Mouse (Mus musculus): ENCODE results near the gene 1700003E16Rik. TPM values are rescaled to one million over a fixed set of nuclear protein-coding genes. Genes with fewer than 3 reads are reported as not detected.
A peak's percentile ranks its signal among the peaks of the same experiment; 100 is the strongest.

The 1700003E16Rik gene
- polyA plus RNA-seq, 1 experiment from 2014 or later: 0.47 TPM

DNA sequence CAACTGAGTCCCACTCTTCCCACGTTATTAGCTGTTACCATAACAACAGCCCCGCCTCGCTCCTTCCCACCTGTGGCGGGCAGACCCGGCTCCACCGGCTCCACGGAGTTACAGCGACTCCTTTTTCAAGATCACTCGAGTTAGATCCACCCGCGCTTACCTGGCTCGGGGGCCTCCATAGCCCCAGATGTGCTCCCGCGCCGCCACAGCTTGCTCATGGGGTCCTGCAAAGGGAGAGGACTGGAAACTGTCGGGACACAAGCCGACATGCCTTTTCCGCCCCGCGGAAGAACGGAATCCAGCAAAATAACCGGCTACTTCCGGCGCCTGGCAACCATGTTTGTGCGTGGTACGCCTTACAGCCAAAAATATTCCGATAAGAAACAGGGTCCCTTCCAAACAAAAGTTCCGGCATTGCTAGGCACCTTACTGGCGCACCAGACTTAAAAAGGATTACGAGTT, 31.3 kb upstream of the 1700003E16Rik start:
- peak overlapping the region; percentile 16; the same call in 1 of the 2 replicates for H3K27ac ChIP-seq (ENCODE audit: low read depth)
- peak overlapping the region; percentile 84 for H3K4me2 ChIP-seq (ENCODE audit: low read length)
- H3K4me1 ChIP-seq (replicated peaks; ENCODE audit: control insufficient read depth, insufficient read depth, low read length): peaks cover 26% of the 10 kb centered on the region; the same call in 1 of the 2 replicates
- DNase-seq (ENCODE audit: low spot score) (peak; percentile 96), ATAC-seq (replicated peaks; ENCODE audit: low FRiP score, low TSS enrichment, low read depth) (0 out of 2 replicates have a peak, but pooled peaks have one; percentile 12)
- peak overlapping the region; percentile 67 for H3K4me3 ChIP-seq (ENCODE audit: low read depth, low read length)
- H3K27me3 ChIP-seq (replicated peaks; ENCODE audit: control insufficient read depth, insufficient read depth, low read length): no peaks in the 10 kb centered on the region
- peak overlapping the region; percentile 50 for H3K9ac ChIP-seq (ENCODE audit: low read length)
- H3K9me3 ChIP-seq (ENCODE audit: control insufficient read depth, low read length): no peaks in the 10 kb centered on the region
- WGBS: under 1% methylated on average over 30 of the region's 30 CpGs
- H3K36me3 ChIP-seq (ENCODE audit: control insufficient read depth, insufficient read depth, low read length): no peaks in the 10 kb centered on the region

DNA sequence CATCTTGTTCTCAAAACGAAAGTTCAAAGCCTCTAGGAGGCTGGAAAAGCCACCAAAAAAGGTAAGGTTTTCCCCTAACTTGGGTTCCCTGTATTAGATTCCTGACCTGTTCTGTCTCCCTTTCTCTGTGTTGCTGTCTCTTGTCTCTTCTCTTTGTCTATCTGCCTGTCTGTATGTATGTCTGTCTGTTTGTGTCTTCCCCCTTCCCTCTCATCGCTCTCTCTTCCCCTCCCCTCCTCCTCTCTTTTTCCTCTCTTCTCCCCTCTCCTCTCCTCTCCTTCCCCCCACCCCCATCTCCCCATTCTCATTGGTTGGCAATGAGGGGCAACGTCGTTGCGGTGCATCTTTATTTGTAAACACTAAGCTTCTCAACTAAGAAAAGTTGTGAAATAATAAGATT, 30.9 kb upstream of the 1700003E16Rik start, which contains the start of gene Ino80b:
Gene Ino80b (minus strand): TSS at position 101 of the 400 bp plus-strand sequence.
- Histone ChIP-seq H3K27me3 (replicated peaks; ENCODE audit: control insufficient read depth, insufficient read depth, low read length) (no peaks in the 10 kb centered on the region), H3K9ac (ENCODE audit: low read length) (peak within 1 kb of the TSS; percentile 50), H3K27ac (ENCODE audit: low read depth) (peak within 1 kb of the TSS; percentile 16; the same call in 1 of the 2 replicates), H3K4me3 (ENCODE audit: low read depth, low read length) (peak within 1 kb of the TSS; percentile 67), H3K9me3 (ENCODE audit: control insufficient read depth, low read length) (no peaks in the 10 kb centered on the region), H3K4me2 (ENCODE audit: low read length) (peak within 1 kb of the TSS; percentile 84), H3K4me1 (replicated peaks; ENCODE audit: control insufficient read depth, insufficient read depth, low read length) (peaks cover 22% of the 10 kb centered on the region; the same call in 1 of the 2 replicates), H3K36me3 (ENCODE audit: control insufficient read depth, insufficient read depth, low read length) (no peaks in the 10 kb centered on the region)
- DNase-seq (ENCODE audit: low spot score) (no peak), ATAC-seq (replicated peaks; ENCODE audit: low FRiP score, low TSS enrichment, low read depth) (no peak)
- 17% methylated on average over 5 of the region's 5 CpGs for WGBS

DNA sequence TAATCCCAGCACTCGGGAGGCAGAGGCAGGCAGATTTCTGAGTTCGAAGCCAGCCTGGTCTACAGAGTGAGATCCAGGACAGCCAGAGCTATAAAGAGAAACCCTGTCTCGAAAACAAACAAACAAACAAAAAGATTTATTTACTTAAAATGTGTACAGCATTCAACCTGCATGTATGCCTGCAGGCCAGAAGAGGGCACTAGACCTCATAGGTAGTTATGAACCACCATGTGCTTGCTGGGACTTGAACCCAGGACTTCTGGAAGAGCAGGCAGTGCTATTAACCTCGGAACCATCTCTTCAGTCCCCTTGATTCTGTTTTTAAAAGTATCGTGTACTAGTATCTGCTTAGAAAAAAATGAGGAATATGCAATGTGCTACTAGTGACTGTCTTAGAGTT, 28.8 kb upstream of the 1700003E16Rik start:
- Histone ChIP-seq H3K4me3 (ENCODE audit: low read depth, low read length) (no peak overlapping the region), H3K9me3 (ENCODE audit: control insufficient read depth, low read length) (no peaks in the 10 kb centered on the region), H3K27ac (ENCODE audit: low read depth) (no peak overlapping the region), H3K27me3 (replicated peaks; ENCODE audit: control insufficient read depth, insufficient read depth, low read length) (no peaks in the 10 kb centered on the region), H3K4me1 (replicated peaks; ENCODE audit: control insufficient read depth, insufficient read depth, low read length) (peaks cover 15% of the 10 kb centered on the region; the same call in 1 of the 2 replicates), H3K9ac (ENCODE audit: low read length) (no peak overlapping the region), H3K4me2 (ENCODE audit: low read length) (no peak overlapping the region), H3K36me3 (ENCODE audit: control insufficient read depth, insufficient read depth, low read length) (no peaks in the 10 kb centered on the region)
- 92% methylated on average over 5 of the region's 5 CpGs for WGBS
- no peak for DNase-seq (ENCODE audit: low spot score)
- no peak for ATAC-seq (replicated peaks; ENCODE audit: low FRiP score, low TSS enrichment, low read depth)

DNA sequence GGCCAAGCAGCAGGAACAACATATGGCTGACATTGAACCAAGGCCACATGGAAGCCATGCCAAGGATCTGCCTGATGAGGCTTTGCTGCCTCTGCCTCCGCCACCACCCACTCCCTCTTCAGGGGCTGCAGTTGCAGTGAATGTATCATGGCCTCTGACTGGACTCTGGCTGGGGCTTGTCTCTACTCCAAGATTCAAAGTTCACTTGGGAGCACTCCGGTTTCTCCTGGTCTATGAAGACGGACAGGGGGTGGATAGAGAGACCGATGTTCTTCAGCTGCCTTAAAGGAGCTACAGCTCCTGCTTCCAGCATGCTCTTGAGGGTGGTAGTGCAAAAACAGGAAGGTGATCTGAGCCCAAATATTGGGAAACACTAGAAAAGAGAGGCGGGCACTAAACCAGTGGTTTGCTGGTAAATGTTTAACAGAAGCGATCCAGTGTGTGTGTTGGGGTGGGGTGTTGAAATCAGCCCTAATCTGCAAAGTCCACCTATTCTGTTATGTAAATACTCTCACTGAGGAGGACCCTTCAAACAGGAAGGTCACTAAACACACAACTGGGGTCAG, 24.7 kb upstream of the 1700003E16Rik start:
- ATAC-seq (replicated peaks; ENCODE audit: low FRiP score, low TSS enrichment, low read depth): peak; percentile 40; the same call in 1 of the 2 replicates
- WGBS: 50% methylated on average over 6 of the region's 6 CpGs

DNA sequence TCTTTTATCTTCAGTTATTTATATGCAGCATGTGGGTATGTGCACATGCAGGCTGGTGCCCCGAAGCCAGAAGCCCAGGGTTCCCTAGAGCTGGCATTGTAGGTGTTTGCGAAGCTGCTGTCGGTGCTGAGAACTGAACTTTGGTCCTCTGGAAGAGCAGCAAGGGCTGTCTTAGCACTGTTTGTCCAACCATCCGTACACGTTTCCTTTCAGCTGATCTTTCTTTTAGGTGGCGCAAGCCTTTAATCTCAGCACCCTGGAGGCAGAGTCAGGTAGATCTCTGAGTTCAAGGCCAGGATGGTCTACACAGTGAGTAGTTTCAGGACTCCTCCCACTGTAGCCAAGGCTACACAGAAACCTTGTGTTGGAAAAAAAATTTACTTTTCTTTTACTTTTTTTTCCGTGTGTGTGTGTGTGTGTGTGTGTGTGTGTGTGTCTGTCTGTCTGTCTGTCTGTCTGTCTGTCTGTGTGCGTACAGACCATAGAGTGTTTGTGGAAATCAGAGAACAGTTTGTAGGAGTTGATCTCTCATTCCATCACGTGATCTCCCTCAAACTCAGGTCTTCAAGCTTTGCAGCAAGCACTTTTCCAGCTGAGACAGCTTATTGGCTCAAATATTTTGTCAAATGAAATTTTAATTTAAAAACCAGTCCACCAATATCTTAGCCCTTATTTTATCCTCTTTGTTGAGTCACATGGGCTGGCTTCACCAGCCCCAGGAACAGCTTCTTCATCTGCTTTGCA, 23.9 kb upstream of the 1700003E16Rik start:
- DNase-seq (ENCODE audit: low spot score) (no peak), ATAC-seq (replicated peaks; ENCODE audit: low FRiP score, low TSS enrichment, low read depth) (no peak)
- Histone ChIP-seq H3K36me3 (ENCODE audit: control insufficient read depth, insufficient read depth, low read length) (no peaks in the 10 kb centered on the region), H3K4me2 (ENCODE audit: low read length) (no peak overlapping the region), H3K27ac (ENCODE audit: low read depth) (no peak overlapping the region), H3K27me3 (replicated peaks; ENCODE audit: control insufficient read depth, insufficient read depth, low read length) (no peaks in the 10 kb centered on the region), H3K9ac (ENCODE audit: low read length) (no peak overlapping the region), H3K4me1 (replicated peaks; ENCODE audit: control insufficient read depth, insufficient read depth, low read length) (peaks cover 14% of the 10 kb centered on the region; the same call in 1 of the 2 replicates), H3K4me3 (ENCODE audit: low read depth, low read length) (no peak overlapping the region), H3K9me3 (ENCODE audit: control insufficient read depth, low read length) (no peaks in the 10 kb centered on the region)
- WGBS: 79% methylated on average over 9 of the region's 9 CpGs

More for the DNA sequence above, 24.7 kb upstream of the 1700003E16Rik start:
- Histone ChIP-seq H3K9me3 (ENCODE audit: control insufficient read depth, low read length) (no peaks in the 10 kb centered on the region), H3K4me1 (replicated peaks; ENCODE audit: control insufficient read depth, insufficient read depth, low read length) (peaks cover 14% of the 10 kb centered on the region; the same call in 1 of the 2 replicates), H3K36me3 (ENCODE audit: control insufficient read depth, insufficient read depth, low read length) (no peaks in the 10 kb centered on the region), H3K27me3 (replicated peaks; ENCODE audit: control insufficient read depth, insufficient read depth, low read length) (no peaks in the 10 kb centered on the region), H3K4me2 (ENCODE audit: low read length) (0 out of 2 replicates have a peak overlapping the region, but pooled peaks have one; percentile 0), H3K4me3 (ENCODE audit: low read depth, low read length) (no peak overlapping the region), H3K27ac (ENCODE audit: low read depth) (peak overlapping the region; percentile 48), H3K9ac (ENCODE audit: low read length) (no peak overlapping the region)
- no peak for DNase-seq (ENCODE audit: low spot score)

DNA sequence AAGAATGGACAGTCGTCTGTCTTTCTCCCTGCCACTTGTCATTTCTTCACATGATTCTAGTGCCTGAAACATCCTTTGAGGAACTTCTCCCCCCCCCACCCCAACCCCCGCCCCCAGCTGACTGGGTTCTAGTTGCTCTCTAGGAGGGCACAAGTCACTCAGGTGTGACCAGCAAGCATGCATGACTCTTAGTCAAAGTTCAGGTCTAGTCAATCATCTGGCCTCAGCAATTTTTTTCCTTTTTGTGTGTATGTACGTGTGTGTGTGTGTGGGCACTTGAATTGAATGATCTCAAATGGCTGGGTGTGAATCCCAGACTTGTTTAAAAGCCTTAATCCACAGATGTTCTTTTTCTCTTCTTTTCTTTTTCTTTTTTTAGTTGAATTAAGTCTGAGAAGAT, 22.0 kb upstream of the 1700003E16Rik start:
- no peak overlapping the region for H3K4me2 ChIP-seq (ENCODE audit: low read length)
- H3K4me1 ChIP-seq (replicated peaks; ENCODE audit: control insufficient read depth, insufficient read depth, low read length): peaks cover 28% of the 10 kb centered on the region
- no peak for DNase-seq (ENCODE audit: low spot score)
- no peaks in the 10 kb centered on the region for H3K9me3 ChIP-seq (ENCODE audit: control insufficient read depth, low read length)
- H3K36me3 ChIP-seq (ENCODE audit: control insufficient read depth, insufficient read depth, low read length): no peaks in the 10 kb centered on the region
- WGBS: 70% methylated on average over 3 of the region's 3 CpGs
- no peak for ATAC-seq (replicated peaks; ENCODE audit: low FRiP score, low TSS enrichment, low read depth)
- no peak overlapping the region for H3K9ac ChIP-seq (ENCODE audit: low read length)
- no peaks in the 10 kb centered on the region for H3K27me3 ChIP-seq (replicated peaks; ENCODE audit: control insufficient read depth, insufficient read depth, low read length)
- H3K4me3 ChIP-seq (ENCODE audit: low read depth, low read length): no peak overlapping the region
- H3K27ac ChIP-seq (ENCODE audit: low read depth): no peak overlapping the region

DNA sequence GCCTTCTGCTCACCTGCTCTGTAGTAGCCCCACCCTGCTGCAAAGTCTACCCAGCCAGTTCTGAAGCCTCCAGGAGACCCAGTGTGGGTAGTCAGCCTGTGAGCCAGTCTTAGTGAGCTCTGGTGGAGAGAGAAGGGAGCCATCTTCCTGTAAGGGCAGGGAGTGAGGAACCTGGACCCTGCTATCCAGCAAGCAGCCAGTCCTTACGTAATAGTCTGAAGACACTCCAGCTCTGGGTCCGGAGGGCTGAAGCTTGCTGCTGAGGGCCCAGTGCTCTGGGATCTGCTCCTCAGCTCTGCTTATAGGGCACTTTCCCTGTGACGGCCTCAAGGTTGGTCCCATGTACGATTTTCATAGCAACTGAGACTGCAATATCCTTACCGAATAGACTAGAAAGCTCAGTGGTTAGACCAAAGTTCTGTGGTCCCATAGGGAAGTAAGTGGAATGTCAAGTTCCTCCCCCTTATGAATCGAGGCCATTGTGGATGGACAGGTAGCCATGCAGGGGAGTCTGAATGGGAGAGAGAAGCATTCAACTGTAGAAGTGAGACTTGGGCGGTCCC, 21.2 kb upstream of the 1700003E16Rik start, which contains the start of gene Rtkn:
Gene Rtkn (plus strand): TSS at position 513 of the 563 bp plus-strand sequence.
- Histone ChIP-seq H3K4me1 (replicated peaks; ENCODE audit: control insufficient read depth, insufficient read depth, low read length) (peaks cover 31% of the 10 kb centered on the region), H3K9me3 (ENCODE audit: control insufficient read depth, low read length) (no peaks in the 10 kb centered on the region), H3K9ac (ENCODE audit: low read length) (peak within 1 kb of the TSS; percentile 93), H3K4me2 (ENCODE audit: low read length) (peak within 1 kb of the TSS; percentile 80), H3K36me3 (ENCODE audit: control insufficient read depth, insufficient read depth, low read length) (no peaks in the 10 kb centered on the region), H3K27ac (ENCODE audit: low read depth) (peak within 1 kb of the TSS; percentile 100), H3K27me3 (replicated peaks; ENCODE audit: control insufficient read depth, insufficient read depth, low read length) (no peaks in the 10 kb centered on the region), H3K4me3 (ENCODE audit: low read depth, low read length) (peak within 1 kb of the TSS; percentile 64)
- ATAC-seq (replicated peaks; ENCODE audit: low FRiP score, low TSS enrichment, low read depth): no peak
- DNase-seq (ENCODE audit: low spot score): no peak
- WGBS: 63% methylated on average over 7 of the region's 7 CpGs

DNA sequence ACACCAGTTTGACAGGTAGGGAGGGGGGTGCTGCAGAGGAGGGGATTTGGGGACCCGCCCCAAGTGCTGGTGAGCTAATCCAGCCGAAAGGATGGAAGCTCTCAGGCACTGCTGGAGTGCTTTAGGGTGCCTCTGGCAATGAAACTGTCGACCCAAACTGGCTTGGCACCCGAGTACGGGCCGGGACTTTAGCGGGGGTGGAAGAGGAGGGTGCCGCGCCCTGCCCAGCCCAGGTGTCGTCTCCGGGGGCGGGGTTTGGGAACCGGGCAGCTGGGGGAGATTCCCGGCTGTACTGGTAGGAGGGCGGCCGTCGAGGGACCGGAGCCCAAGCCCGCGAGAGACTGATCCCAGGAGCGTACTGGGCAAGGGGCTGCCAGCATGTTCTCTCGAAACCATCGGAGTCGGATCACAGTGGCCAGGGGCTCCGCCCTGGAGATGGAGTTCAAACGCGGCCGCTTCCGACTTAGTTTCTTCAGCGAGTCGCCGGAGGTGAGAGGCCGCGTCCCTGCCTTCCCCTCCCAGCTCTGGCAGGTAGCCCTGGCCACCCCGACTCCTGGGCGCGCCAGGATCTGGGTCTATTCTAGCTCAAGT, 20.5 kb upstream of the 1700003E16Rik start:
- Histone ChIP-seq H3K4me2 (ENCODE audit: low read length) (peak overlapping the region; percentile 80), H3K27me3 (replicated peaks; ENCODE audit: control insufficient read depth, insufficient read depth, low read length) (no peaks in the 10 kb centered on the region), H3K36me3 (ENCODE audit: control insufficient read depth, insufficient read depth, low read length) (no peaks in the 10 kb centered on the region), H3K9ac (ENCODE audit: low read length) (peak overlapping the region; percentile 93), H3K27ac (ENCODE audit: low read depth) (peak overlapping the region; percentile 100), H3K4me3 (ENCODE audit: low read depth, low read length) (peak overlapping the region; percentile 64), H3K4me1 (replicated peaks; ENCODE audit: control insufficient read depth, insufficient read depth, low read length) (peaks cover 31% of the 10 kb centered on the region), H3K9me3 (ENCODE audit: control insufficient read depth, low read length) (no peaks in the 10 kb centered on the region)
- DNase-seq (ENCODE audit: low spot score) (no peak), ATAC-seq (replicated peaks; ENCODE audit: low FRiP score, low TSS enrichment, low read depth) (no peak)
- 5% methylated on average over 37 of the region's 37 CpGs for WGBS

Data from intestine, embryonic 14.5 days (tissue).